Mouse (Mus musculus) urinary bladder, postnatal 10 days (tissue): ENCODE measurements around the gene Ptpn6.

Source experiments
- DNase-seq: peaks from one replicate; pipeline ENCODE4 v3.0.0; 2022; ENCODE audit warnings: low spot score

The Ptpn6 gene

DNA sequence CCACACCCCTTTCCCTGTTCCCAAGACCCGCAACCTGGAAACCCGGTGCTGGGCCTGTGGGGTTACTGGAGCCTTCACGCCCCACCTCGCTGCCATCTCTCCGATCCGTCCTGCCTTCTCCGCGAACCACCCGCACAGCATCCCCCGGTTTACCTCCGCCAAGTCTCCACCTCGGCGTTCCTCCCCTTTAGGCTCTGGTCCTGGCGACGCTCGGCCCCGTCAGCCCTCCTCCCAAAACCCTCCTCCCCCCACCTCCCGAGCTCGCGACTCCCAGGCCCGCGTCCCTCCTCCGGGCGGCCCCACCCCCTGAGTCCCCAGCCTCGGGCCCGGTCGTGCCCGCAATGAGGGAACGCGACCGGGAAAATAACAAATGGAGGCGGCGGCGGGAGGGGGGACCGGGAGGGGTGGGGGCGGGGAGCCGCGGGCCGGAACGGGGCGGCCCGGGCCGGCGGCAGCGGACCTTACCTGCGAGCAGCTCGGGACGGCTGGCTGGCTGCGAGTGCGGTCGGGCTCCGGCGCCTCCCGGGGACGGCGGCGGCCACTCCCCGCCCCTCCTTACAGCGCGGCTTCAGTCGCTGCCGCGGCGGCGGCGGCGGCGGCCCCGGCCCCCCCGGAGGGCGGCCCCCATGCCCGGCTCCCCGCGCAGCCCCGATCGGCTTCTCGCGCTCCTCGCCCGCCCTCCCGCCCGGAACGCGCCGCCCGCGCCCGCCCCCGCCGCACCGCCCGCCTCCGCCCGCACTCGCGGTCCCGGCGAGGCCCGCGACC is 17.5 kb upstream of the Ptpn6 start, which contains the start of the genes Gm45234 and Atn1:
Gene Gm45234 (minus strand): TSS at position 191 of the 765 bp plus-strand sequence.
Gene Atn1 (minus strand): TSS at position 694 of the 765 bp plus-strand sequence.
- DNase-seq, result no peak

DNA sequence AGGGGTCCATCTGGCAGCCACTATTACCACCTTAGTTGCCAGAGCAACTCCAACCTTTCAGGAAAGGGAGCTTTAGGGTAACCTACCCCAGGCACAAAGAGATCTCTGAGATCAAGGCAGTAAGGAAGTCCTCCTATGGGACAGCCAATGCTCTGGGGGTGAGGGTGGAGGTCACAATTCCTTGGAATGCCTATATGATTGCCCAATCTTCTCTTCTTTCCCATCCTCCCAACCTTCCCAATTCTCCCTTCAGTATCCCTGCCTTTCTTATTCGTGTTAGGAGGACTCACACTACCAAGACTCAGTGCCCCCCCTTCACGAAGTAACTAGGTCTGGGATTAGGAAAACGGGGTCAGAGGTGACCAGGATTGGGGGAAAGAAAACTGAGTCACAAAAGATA is 16.8 kb upstream of the Ptpn6 start:
- DNase-seq, result no peak

DNA sequence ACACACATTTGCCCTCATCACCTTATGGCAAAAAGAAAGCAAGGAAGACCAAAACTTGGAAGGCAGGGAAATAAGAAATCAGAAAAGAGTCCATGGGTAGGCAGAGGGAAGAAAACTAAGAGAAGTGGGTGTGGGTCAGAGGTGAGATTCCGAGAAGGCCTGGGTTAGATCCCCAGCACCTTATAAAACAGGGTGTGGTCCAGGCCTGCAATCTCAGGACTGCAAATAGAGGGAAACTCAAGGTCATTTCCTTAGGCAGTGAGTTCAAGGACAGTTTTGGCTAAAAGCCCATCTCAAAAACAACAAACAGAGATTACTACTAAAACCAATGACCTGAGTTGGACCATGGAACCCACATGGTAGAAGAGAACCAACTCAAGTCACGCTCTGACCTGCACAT is 15.3 kb upstream of the Ptpn6 start:
- DNase-seq, result no peak

DNA sequence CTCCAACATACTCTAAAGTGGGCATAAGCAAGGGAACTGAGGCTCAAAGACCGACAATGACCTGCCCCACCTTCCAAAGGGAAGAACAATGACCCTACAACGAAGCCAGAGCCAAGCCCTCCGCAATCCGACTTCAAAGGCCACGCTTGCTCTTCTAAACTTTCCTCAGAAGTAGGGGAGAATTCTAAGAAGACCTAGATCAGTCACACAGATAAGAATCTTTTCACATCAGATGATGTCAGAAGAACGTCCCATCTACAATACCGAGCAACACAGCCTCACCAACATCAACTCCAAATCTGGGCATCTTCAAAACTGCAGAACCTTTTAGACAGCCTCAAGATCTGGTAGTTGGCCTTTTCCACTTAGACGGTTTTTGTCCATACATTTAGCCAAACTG is 11.9 kb upstream of the Ptpn6 start:
- DNase-seq, result no peak

DNA sequence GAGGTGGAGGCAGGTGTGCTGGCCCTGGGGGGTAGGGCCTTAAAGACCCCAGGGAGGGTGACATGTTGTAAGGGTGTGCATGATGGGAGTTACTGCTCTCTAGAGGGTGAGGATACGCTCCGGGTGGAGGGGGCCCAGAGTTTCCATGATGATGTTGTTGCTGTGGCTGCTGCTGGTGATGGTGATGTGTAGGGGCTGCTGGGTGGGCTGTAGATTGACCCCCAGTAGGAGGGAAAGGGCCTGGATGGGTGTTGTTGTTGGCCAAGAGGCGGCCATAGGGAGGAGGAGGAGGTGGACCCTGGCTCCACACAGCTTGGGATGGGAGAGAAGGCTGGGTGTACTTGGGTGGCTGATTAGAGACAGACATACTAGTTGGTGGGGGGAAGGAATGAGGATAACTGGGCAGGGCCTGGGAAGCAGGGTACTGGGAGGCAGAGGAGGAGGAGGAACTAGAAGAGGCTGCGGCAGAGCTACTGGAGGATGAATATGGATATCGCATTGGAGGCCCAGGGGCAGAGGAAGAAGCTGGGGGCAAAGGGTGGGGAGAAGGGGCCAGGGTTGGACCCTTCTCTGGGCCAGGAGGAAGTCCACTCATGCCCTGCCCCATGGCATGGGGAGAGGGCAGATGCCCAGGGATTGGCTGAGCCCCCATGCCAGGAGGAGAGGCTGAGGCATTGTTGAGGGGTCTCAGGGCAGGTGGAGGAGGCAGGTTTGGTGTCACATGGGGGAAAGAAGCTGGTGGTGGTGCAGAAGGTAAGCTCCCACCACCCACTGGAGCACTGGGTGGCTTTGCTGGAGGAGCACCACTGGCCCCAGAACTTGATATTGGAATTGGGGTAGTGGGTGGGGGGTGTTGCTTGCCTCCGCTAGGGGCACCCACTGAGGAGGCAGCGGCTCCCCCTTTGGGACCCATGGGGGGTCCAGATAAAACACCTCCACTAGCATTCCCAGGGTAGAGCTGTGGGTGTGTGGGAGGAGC is 8.4 kb upstream of the Ptpn6 start:
- no peak for DNase-seq

DNA sequence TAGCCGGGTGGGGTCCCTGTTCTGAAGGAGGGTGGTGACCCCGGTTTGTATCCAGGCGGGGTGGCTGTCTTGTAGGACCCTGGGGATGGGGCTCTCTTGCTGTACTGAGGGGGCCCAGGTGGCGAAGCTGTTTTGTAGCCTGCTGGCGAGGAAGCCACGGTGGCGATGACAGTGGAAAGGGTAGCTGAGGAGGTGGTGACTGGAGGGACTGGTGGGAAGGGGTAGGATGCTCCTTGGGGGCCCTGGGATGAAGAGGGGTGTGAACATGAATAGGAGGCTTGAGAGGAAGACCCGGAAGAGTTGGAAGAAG is 7.7 kb upstream of the Ptpn6 start:
- DNase-seq, result no peak

DNA sequence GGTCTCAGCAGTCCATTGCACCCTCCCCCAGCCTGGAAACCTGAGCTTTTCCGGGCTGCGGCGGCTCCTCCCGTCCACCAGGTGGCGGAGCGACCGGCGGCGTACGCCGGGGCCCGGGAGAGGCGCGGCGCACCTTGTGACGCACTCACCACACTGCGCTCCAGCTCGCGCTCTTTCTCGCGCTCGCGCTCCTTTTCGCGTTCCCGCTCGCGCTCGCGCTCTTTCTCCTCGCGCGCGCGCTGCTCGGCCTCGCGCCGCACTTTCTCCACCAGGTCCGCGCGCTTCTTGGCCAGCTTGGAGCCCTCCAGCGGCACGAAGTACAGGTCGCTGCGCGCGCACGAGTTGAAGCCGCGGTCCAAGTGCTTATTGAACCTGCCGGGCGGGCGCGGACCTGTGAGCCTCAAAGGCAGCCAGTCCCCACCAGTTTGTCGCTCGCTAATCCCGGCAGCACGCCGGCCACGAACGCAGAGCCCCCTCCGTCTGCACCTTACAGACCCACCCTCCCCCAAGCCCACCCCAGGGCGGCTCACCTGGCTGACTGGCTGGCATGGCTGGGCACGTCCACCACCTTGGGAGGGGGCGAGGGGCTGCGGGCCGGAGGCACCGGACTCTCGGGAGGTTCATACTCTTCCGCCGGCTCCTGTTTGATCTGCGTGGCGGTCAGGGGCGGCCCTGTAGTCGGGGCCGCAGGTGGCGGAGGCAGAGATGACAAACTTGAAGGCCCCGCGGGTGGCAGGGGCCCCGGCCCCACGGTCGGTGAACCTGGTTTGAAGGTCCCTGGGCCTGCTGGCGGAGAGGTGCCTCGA is 7.2 kb upstream of the Ptpn6 start:
- DNase-seq, result peak; percentile 77

DNA sequence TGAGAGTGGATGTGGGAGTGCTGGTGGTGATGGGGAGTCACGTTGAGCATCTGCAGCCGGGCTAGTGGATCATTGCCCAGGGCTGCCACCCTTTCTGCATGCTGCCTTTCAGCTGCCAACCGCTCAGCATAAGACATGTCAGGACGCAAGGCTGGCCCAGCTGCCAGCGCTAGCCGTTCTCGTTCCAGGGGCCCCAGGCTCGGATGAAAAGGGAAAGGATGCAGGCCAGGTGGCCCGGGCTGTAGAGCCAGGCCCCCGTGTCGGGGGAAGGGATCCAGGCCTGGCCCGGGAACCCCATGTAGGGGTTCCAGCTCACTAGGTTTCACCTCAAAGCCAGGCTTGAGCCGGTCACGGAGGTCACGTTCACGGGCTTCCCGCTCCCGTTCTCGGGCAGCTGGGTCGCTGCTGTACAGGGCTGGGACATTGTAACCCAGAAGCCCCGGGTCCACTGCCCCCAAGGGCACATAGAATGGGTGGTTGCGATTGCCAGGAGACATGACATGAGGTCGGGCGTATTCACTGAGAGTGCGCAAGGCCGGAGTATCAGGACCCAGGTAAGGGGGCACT is 6.3 kb upstream of the Ptpn6 start:
- DNase-seq, result no peak

DNA sequence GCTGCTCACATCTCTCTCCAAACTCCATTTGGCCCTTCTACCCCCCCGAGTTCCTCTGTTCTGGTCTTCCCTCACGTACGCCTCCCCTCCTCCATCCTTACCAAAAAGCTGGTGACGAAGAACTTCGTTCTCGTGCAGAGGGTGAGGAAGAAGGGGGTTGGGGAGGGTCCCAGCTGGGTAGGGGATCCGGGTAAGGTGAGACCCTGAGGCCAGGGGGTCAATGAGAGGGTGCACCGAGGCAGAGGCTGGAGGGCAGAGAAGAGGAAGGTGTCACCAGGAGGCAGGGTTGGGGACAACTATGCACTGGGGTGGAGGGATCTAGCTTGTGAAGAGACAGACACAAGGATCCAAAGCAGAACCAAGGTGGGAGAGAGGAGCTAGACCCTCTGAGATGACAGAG is 5.1 kb upstream of the Ptpn6 start:
- no peak for DNase-seq

DNA sequence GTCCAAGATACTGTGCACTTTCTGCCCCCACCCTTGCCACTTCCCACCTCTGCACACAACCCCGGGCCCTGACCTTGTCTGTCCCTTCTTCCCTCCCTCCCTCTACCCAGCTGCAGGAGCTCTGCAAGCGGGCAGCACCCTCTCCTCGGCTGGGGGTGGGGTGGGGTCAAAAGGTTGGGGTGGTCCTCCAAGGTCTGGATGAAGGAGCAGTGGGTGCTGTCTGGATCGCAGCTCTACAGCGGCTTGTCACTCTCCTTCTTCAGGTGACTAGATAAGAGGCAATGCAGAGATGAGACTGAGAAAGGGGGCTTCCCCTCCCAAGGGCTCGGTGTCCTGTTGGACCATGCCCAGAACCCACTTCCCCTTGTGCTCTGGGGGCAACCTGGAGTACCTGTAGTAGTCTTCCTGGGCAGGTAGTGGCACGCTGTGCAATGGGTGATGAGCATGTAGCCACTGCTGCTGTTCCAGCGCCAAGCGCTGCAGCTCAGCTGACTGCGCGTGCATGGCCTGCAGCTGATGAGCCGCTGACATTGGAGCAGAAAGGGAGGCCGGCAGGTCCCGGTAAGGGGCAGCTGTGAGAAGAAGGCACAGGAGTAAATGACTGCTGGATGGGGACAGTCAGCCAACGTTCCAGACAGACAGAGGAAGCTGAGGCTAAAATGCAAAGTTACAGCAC is 4.5 kb upstream of the Ptpn6 start:
- no peak for DNase-seq

DNA sequence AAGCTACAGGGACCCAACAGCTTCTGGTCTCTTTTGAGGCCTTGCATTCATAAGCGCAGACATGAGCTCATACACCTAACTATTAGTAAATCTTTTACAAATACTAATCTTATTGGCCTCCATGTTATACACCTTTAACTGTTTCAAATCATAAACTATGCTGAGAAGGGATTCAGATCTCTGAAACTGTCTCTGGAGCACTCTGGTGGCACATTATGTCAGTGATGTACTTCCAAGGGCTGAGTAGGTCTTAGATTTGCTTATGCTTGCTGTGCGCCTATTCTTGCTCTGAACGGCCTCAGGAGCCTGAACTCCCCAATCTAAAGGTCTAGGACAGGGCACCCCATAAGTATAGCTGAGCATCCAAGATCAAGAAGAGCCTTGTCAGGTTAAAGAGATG is 3.3 kb upstream of the Ptpn6 start:
- no peak for DNase-seq

DNA sequence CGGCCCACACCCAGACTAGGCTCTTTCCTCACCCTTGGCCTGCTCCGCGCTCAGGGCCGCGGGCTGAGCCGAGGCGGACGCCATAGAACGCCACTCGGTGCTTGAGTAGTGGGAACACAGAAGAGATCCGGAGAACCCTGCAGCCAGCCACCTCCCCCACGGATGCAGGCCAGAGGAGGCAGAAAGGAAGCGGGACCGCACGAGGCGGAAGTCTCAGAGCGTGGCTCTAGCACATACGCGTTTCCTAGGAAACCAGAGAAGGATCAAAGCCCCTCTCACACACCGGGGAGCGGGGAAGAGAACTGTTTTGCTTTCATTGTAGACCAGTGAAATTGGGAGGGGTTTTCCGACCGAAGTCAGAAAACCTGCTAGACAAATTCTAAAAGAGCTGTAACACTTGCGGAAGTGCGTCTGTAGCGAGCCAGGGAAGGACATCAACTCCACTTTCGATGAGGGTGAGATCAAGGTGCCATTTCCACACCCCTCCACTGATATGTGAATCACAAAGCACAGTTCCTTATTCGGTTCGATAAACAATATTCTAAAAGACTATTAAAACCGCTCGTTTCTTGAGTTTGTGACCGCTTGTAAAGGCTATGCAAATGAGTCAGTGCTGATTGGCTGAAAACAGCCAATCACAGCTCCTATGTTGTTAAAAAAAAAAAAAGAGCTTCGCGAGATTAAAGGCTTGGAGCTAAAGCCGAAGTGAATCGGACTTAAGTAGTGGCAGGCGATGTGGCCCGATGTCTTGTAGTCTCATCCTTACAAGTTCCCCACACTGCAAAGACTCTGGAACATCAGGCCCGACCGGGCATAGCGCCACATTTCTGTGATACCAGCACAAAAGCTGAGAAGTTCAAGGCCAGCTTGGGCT is 2.6 kb upstream of the Ptpn6 start, which contains the start of gene Grcc10:
Gene Grcc10 (minus strand): TSS at position 487 of the 874 bp plus-strand sequence.
- no peak for DNase-seq

DNA sequence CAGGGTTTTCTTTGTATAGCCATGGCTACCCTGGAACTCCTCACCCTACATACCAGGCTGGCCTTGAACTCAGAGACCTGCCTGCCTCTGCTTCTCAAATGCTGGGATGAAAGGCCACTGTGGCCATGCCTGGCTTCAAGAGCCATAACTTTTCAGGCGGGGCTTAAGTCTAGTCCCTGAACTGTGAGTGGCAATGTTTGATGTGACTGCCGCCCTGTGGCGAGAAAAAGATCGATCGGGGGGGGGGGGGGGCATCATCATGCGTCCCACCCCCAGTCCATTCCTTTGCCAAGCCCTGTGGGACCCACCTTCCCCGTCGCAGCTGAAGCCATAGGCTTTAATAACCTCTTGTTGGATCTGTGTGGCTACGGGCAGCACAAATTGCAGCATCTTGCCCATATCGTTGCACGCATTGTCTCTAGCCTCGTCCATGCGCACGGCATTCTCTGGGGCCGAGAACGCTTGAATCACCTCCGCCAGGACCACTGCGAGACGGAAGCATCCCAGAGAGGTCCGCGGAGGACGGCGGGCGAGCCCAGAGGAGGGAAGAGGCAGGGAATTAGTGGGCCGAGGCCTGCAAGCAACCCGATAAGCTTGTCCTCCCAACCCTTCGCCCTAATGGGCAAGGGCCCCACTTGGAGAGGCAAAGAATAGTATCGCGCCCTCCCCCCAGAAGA is 1.8 kb upstream of the Ptpn6 start:
- no peak for DNase-seq

DNA sequence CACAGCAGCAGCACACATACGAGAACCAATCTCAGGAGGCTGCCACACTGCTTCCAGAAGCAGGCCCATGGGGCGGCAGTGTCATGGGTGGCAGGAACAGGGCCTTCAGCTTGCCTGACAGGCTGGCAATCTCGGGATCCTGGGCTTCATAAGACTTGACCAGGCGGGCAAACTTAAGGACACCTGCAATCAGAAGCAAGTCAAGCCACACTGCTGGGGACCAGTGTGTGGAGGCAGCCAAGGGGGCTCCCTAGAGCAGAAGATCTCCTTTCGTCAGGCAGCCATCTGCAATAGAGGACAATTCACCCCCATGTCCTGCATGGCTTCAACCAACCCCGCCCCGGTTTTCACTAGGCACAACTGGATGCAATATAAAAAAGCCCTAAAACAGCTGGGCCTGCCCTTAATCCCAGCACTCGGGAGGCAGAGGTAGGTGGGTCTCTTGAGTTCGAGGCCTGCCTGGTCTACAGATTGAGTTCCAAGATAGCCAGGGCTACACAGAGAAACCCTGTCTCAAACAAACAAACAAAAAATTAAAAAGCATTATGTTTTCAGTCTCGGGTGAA is 800 bp upstream of the Ptpn6 start:
- no peak for DNase-seq

DNA sequence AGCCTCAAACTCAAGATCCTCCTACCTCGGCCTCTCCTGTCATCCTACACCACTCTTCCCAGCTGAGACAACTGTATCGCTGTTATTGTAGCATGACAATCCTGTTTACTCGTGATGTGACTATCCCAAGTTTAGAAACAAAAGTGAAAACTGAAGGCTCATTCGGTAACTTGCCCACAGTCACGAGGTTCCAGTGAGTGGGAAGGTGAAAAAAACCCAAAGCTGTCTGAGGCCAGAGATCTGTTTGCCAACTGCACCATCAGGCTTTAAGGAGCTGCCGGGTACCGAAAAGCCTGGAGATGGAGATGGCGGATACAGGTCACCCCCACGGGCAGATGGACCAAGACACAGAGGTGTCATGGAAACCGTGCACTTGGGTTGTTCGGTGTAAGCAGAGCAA is 1.5 kb downstream of the Ptpn6 start:
- no peak for DNase-seq

DNA sequence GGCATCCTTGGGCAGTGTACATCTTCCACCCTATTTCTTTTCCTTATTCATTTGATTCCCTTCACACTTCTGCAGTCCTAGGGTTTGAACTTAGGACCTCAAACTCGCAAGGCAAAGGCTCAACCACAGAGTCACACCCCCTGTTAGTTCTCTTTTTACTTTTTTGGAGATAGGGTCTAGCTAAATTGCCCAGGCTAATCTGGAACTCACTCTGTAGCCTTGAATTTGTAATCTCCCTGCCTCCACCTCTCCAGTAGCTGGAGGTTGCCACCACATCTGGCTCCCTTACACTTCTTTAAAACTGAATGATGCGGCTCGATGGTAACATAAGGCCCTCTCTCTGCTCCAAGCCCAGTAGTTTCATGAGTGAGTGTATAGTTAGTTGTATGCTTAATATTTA is 4.1 kb downstream of the Ptpn6 start:
- no peak for DNase-seq

DNA sequence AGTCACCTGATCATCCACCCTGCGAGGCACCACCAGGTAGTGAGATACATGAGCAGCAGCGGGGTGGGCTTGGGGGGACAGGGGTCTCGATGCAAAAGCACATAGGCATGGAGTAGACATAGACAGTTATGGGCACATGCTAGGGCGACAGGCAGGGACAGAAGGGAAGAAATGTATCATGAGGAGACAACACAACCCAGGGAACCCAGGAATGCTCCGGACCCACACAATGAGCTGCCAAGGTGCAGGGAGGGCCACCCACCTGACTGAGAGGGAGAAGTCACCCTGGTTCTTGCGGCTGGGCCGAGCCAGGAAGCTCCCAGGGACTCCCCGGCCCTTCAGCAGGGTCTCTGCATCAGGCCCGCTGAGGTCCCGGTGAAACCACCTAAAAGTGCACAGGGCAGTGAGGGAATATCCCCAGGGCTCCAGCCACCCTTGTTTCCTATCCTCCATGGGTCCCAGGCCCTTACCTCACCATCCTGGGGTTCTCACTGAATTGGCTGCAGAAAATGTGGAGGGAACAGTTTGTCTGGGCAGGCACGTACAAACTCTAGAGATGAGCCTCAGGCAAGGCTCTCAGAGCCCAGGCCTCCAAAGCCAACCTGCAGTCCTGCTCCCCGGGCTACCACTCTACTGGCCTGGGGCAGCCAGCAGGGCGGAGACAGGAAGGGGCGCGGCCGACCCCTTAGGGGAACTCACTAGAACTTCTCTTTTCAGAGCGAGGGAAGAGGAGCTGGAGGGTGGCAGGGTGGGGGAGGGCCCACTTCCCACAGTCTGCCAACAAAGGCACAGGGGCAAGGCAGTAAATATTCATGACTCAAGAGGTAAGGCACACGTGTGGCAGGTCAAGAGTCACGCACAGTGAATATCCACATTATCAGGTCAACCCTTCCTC is 5.8 kb downstream of the Ptpn6 start:
- no peak for DNase-seq

DNA sequence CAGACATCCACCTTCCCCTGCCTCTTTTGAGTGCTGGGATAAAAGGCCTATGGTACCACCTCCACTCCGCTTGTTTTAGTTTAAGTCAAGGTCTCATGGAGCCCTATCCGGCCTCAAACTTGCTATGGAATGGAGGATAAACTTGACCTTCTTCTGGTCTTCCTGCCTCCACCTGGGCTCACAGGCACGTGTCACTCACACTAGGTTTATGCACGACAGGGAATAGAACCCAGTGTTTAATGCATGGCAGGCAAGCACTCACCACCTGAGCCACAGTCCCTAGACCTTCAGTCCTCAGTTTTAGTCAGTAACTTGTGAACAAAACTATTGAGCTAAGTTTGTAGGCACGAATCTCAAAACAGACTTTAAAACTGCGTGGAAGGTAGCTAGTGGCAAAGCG is 7.5 kb downstream of the Ptpn6 start:
- DNase-seq, result no peak
